Mouse (Mus musculus) forebrain, embryonic 16.5 days (tissue): ENCODE results near the gene Tnk2. TPM values are rescaled to one million over a fixed set of nuclear protein-coding genes. Genes with fewer than 3 reads are reported as not detected.

Experiments
- ATAC-seq: fragments of 200-750 bp; cut with Nextera tagmentation; 2 replicates; pipeline ENCODE4 v1.8.0; 2017; ENCODE audit warnings: mild to moderate bottlenecking, moderate library complexity
- H3K27ac ChIP-seq: fragments of 300-500 bp; sonication (generic); 2 replicates; pipeline ENCODE4 v1.5.1; 2014; ENCODE audit warnings: low read length, control low read depth
- H3K27me3 ChIP-seq: fragments of 300-500 bp; sonication (generic); replicated peaks from 2 replicates; pipeline ENCODE4 v1.6.1; 2014; ENCODE audit warnings: low read length; ENCODE audit not compliant: control insufficient read depth, insufficient read depth
- H3K36me3 ChIP-seq: fragments of 300-500 bp; sonication (generic); 2 replicates; pipeline ENCODE4 v1.6.1; 2014; ENCODE audit not compliant: control insufficient read depth, insufficient read depth
- H3K4me1 ChIP-seq: fragments of 300-500 bp; sonication (generic); replicated peaks from 2 replicates; pipeline ENCODE4 v1.6.1; 2014; ENCODE audit warnings: low read length; ENCODE audit not compliant: control insufficient read depth, insufficient read depth
- H3K4me2 ChIP-seq: fragments of 300-500 bp; sonication (generic); 2 replicates; pipeline ENCODE4 v1.6.1; 2014; ENCODE audit warnings: mild to moderate bottlenecking, low read length, control low read depth
- H3K4me3 ChIP-seq: fragments of 300-500 bp; sonication (generic); replicated peaks from 2 replicates; pipeline ENCODE4 v1.5.1; 2014; ENCODE audit warnings: mild to moderate bottlenecking, low read length, control low read depth
- H3K9ac ChIP-seq: fragments of 300-500 bp; sonication (generic); replicated peaks from 2 replicates; pipeline ENCODE4 v1.6.1; 2014; ENCODE audit warnings: low read depth, low read length, control low read depth
- H3K9me3 ChIP-seq: fragments of 300-500 bp; sonication (generic); 2 replicates; pipeline ENCODE4 v1.6.1; 2016; ENCODE audit warnings: low read length; ENCODE audit not compliant: control insufficient read depth
- WGBS: fragments of 180-500 bp; shearing (Covaris S2); extraction: QIAGEN DNeasy Blood & Tissue Kit; methylation state at CpG from one replicate; pipeline ENCODE4 v1.1.7; 2014; 5-methylcytosine and 5-hydroxymethylcytosine counted together
- polyA plus RNA-seq: library from polyadenylated mRNA; unstranded; fragments of >200 nt; fragmentation: Nextera tagmentation; extraction: Ambion mirVana; gene quantifications from 2 replicates; pipeline ENCODE4 v1.2.1, GENCODE M21; 2015

Gene Tnk2
- polyA plus RNA-seq, 1 experiment from 2014 or later: 21.9 TPM

DNA sequence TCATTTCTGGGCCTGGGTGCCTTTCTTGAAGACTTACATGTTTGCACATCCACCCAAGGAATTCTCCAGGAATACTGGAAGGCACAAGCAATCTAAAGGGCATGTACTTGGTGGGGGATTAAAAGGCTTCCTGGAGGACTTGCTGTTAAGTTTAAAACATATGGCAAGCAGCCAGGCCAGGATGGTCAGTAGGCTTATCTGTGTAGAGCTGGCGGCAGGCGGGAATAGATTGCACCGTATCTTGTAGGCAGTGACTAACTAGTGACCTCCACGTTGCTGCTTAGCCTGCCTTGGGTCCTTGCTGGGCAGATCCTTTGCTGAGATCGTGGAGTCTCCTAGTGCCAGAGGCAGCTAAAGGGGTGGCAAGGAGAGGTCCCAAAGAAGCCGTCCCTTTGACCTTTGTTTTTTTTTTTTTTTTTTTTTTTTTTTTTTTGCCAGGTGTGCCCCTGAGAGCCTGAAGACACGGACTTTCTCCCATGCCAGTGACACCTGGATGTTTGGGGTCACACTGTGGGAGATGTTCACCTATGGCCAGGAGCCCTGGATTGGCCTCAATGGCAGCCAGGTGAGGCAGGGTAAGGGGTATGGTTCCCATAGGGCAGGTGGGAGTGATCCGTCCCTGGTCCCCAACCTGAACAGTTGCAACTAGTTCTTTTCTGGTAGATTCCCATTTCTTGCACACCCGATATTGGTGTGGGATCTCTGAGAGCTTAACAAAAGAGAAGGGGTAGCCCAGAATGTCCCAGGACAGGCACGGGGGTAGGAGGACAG, 26.9 kb downstream of the Tnk2 start:
- Histone ChIP-seq H3K27ac (no peak overlapping the region), H3K9me3 (no peaks in the 10 kb centered on the region), H3K4me3 (no peak overlapping the region), H3K9ac (no peak overlapping the region), H3K4me2 (no peak overlapping the region), H3K4me1 (peaks cover 15% of the 10 kb centered on the region), H3K36me3 (peaks cover 5% of the 10 kb centered on the region; the same call in 1 of the 2 replicates), H3K27me3 (no peaks in the 10 kb centered on the region)
- ATAC-seq: no peak
- WGBS: 87% methylated on average over 10 of the region's 10 CpGs

DNA sequence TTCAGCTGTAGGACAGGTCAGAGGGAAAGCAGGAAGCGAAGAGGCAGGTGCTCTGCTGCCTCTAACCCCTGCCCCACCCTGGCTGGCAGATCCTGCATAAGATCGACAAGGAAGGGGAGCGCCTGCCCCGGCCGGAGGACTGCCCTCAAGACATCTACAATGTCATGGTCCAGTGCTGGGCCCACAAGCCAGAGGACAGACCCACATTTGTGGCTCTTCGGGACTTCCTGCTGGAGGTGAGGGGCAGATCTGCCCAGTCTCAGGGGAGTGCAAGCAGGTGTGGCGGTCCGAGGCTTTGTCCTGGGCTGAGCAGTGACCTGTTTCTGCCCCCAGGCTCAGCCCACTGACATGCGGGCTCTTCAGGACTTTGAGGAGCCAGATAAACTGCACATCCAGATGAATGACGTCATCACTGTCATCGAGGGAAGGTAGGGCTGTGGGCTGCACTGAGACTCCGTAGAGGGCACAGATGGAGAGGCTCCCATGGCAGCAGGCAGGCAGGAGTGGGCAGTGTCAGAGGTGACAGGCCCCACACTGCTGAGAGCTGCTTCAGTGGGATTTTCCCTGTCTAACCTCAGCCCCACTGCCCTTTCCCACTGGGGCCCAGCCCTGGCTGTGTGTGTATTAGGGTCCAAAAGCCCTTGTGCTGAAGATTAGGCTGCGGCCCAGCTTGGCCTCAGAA, 27.7 kb downstream of the Tnk2 start:
- H3K4me3 ChIP-seq: no peak overlapping the region
- WGBS: 93% methylated on average over 13 of the region's 13 CpGs
- no peak overlapping the region for H3K4me2 ChIP-seq
- H3K9me3 ChIP-seq: no peaks in the 10 kb centered on the region
- peaks cover 6% of the 10 kb centered on the region; the same call in 1 of the 2 replicates for H3K36me3 ChIP-seq
- ATAC-seq: no peak
- H3K4me1 ChIP-seq: peaks cover 9% of the 10 kb centered on the region
- H3K9ac ChIP-seq: no peak overlapping the region
- no peaks in the 10 kb centered on the region for H3K27me3 ChIP-seq
- H3K27ac ChIP-seq: no peak overlapping the region

DNA sequence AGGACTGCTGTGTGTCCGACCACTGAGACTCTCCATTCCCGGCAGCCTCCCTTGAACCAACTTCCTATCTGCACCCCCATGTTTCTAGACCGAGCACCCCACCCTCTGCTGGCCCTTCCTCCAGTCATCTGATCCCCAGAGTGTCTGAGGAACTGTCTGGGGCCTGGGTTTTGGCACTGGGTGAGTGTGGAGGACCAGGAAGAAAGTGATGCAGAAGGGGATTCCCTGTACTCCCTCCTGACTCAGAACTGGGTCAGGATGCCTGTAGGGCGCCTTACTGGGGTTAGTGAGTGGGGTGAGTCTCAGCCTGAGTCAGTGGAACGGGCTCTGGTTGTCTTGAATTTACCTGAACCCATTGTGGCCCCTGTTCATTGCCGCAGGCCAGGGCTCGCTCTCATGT, 28.6 kb downstream of the Tnk2 start:
- Histone ChIP-seq H3K36me3 (peaks cover 9% of the 10 kb centered on the region; the same call in 1 of the 2 replicates), H3K27me3 (no peaks in the 10 kb centered on the region), H3K9ac (no peak overlapping the region), H3K9me3 (no peaks in the 10 kb centered on the region), H3K4me3 (no peak overlapping the region), H3K27ac (no peak overlapping the region), H3K4me1 (peaks cover 6% of the 10 kb centered on the region), H3K4me2 (no peak overlapping the region)
- no peak for ATAC-seq
- WGBS: 91% methylated on average over 7 of the region's 7 CpGs

DNA sequence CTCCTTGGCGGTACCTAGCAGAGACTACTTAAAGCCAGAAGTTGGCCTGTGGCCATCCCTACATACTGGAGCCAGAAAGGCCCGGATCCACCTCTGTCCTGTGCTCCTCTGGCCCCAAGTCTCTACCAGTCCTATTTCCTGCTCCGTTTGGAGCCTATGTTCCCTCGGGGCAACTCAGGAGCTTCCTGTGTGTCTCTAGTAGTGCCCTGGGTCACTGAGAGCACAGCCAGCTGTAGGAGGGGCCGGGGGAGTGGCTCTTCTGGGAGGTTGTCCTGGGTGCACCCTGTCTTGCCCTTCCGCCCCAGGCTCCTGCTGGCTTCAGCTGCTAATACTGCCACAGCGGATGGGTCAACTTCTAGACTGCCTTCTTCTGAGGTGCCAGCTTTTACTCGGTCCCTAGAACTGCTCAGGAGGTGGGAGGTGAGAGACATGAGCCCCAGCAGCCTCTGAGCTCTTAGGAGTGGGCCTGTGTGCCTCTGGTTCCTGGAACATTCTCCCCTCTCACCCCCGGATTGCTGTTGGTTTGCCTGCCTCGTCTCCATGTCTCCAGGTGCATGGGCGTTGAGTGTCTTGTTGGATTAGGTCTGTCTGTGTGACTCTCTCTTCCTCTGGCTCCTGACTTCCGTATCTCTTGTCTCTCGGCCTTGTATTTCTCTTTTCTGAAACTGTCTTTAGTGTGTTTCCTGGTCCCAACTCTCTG, 29.3 kb downstream of the Tnk2 start:
- 80% methylated on average over 13 of the region's 13 CpGs for WGBS
- H3K9ac ChIP-seq: no peak overlapping the region
- no peak for ATAC-seq

DNA sequence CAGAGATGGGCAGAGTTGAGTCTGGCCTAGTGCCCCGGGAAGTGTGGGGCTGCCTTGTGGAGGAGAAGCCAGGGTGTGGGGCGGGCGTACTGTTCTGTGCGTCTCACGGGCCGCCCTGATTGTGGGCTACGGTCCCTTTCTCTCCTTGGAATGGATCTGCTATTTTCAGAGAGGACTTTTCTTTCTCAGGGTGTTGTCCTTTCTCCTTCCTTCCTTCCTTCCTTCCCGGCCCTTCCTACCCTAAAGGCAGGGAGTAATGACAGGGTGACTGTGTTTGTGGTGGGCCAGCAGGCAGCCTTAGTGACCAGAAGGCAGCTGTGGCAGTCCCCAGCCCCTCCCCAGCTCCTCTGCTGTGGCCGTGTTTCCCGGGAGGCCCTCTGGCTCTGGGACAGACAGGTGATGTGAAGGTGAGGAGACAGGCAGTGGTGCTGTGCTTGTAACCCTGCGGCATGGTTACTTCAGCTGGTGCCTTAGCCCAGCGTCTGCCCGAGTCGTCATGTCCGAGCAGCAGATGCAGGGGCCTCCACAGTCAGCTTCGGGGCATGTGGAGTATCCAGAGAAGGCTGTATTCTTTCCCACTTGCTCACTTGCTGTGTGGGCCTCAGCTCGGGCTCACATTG, 30.6 kb downstream of the Tnk2 start:
- H3K4me1 ChIP-seq: no peaks in the 10 kb centered on the region
- no peaks in the 10 kb centered on the region for H3K27me3 ChIP-seq

More for the DNA sequence above, 29.3 kb downstream of the Tnk2 start:
- Histone ChIP-seq H3K4me1 (no peaks in the 10 kb centered on the region; the same call in 1 of the 2 replicates), H3K27ac (no peak overlapping the region), H3K9me3 (no peaks in the 10 kb centered on the region), H3K36me3 (peaks cover 9% of the 10 kb centered on the region; the same call in 1 of the 2 replicates), H3K4me3 (no peak overlapping the region), H3K27me3 (no peaks in the 10 kb centered on the region), H3K4me2 (no peak overlapping the region)

DNA sequence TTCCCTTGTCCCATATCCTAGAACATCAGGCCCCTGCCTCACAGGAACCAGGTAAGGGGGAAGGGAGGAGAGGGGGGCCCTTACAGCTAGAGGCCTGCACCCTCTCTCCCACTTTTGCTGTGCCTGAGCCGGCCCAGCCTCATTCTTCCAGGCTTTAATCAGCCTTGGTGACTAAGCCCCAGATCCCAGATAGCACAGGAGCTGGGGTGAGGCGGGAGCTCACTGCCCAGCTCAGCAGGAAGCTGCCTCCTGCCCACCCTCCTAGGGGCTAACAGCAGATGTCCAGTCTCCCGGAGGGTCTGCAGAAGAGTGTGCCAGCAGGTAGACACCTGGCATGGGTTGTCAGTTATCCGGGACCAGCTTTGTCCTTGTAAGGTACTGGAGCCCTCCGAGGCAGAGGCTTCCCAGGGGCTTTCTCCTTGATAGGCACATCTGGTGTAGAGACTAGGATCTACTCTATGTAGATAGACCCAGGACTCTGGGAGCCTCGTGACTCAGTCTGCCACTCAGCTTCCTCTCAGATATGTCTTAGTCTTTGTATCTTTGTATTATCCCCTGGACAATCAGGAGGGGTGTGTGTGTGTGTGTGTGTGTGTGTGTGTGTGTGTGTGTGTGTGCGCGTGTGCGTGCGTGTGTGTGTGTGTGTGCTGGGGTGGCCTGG, 33.5 kb downstream of the Tnk2 start:
- no peak overlapping the region for H3K4me3 ChIP-seq
- no peak overlapping the region for H3K9ac ChIP-seq
- WGBS: 80% methylated on average over 9 of the region's 10 CpGs
- no peaks in the 10 kb centered on the region for H3K9me3 ChIP-seq
- ATAC-seq: no peak
- H3K27me3 ChIP-seq: no peaks in the 10 kb centered on the region
- no peak overlapping the region for H3K4me2 ChIP-seq
- peaks cover 19% of the 10 kb centered on the region; the same call in 1 of the 2 replicates for H3K36me3 ChIP-seq
- no peaks in the 10 kb centered on the region for H3K4me1 ChIP-seq
- H3K27ac ChIP-seq: no peak overlapping the region

More for the DNA sequence above, 30.6 kb downstream of the Tnk2 start:
- Histone ChIP-seq H3K9me3 (no peaks in the 10 kb centered on the region), H3K4me3 (no peak overlapping the region), H3K9ac (no peak overlapping the region), H3K36me3 (peaks cover 9% of the 10 kb centered on the region; the same call in 1 of the 2 replicates), H3K27ac (no peak overlapping the region), H3K4me2 (no peak overlapping the region)
- no peak for ATAC-seq
- WGBS: 90% methylated on average over 17 of the region's 17 CpGs

DNA sequence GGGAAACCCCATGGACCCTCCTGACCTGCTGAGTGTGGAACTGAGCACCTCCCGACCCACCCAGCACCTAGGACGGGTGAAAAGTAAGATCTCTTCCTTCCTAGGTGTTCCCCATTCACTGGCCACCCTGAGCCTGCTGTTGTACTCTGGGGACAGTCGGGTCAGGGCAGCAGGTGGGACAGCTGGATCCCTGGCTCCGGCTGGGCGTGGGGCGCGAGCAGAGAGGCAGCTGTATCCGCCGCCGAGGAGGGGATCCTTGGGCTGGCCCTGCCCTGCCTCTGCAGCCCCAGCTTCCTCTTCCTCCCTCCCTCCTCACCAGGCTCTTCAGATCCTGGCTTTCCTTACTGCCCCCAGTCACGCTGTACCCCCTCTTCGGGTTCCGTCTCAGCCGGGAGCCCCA, 34.2 kb downstream of the Tnk2 start:
- no peak overlapping the region for H3K4me2 ChIP-seq
- no peak overlapping the region for H3K27ac ChIP-seq
- H3K4me3 ChIP-seq: no peak overlapping the region
- no peaks in the 10 kb centered on the region for H3K4me1 ChIP-seq
- H3K9me3 ChIP-seq: no peaks in the 10 kb centered on the region
- H3K27me3 ChIP-seq: no peaks in the 10 kb centered on the region
- 75% methylated on average over 13 of the region's 14 CpGs for WGBS
- no peak for ATAC-seq
- no peak overlapping the region for H3K9ac ChIP-seq
- H3K36me3 ChIP-seq: peaks cover 19% of the 10 kb centered on the region; the same call in 1 of the 2 replicates

DNA sequence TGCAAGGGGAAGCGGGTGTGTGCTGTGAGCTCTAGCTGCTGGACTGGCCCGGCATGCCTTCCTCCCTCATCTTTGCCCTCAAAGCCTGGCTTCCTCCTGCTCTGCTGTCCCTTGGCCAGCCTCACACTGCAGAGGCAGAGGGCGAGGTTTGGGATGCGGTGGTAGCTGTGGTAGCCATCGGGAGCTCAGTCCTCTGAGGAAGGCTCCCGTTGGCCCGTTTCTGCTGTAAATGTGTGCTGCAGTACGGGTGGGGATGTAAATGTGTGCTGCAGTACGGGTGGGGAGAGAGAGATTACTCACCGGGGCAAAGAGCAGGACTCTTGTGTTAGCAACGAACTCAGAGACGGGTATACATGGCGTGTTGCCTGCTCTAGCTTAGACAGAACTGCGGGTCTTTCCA, 35.1 kb downstream of the Tnk2 start:
- Histone ChIP-seq H3K27me3 (no peaks in the 10 kb centered on the region), H3K4me1 (no peaks in the 10 kb centered on the region), H3K9ac (no peak overlapping the region), H3K9me3 (no peaks in the 10 kb centered on the region), H3K36me3 (peaks cover 19% of the 10 kb centered on the region; the same call in 1 of the 2 replicates), H3K4me2 (no peak overlapping the region), H3K4me3 (no peak overlapping the region), H3K27ac (no peak overlapping the region)
- no peak for ATAC-seq
- 86% methylated on average over 14 of the region's 14 CpGs for whole genome bisulfite sequencing
